Mouse (Mus musculus): Measurements from ENCODE around the gene Rnf212b. TPM values are rescaled to one million over a fixed set of nuclear protein-coding genes. Genes with fewer than 3 reads are reported as not detected.

The Rnf212b gene
- polyA plus RNA-seq, 1 experiment, result not detected

- H3K4me2 ChIP-seq (ENCODE audit: low read depth), result no peak overlapping the region
- TF ChIP-seq POLR2AphosphoS2 (IDR thresholded peaks at IDR 0.05; ENCODE audit: insufficient read length, low read depth) (no peak), USF1 (IDR thresholded peaks at IDR 0.05; ENCODE audit: low read depth) (no peak), TCF3 (IDR thresholded peaks at IDR 0.05; ENCODE audit: insufficient read length, low read depth) (no peak), TCF12 (IDR thresholded peaks at IDR 0.05; ENCODE audit: insufficient read depth, poor library complexity, severe bottlenecking) (no peak), REST (IDR thresholded peaks at IDR 0.05; ENCODE audit: insufficient read depth, insufficient read length) (no peak), E2F4 (IDR thresholded peaks at IDR 0.05; ENCODE audit: insufficient read depth) (no peak), MYOG (IDR thresholded peaks at IDR 0.05; ENCODE audit: control insufficient read depth in 1 of 3, insufficient read depth in 1 of 3, insufficient read length in 2 of 3, low read depth in 2 of 3) (no peak), SRF (IDR thresholded peaks at IDR 0.05; ENCODE audit: control insufficient read depth, insufficient read length, low read depth) (no peak), MYOD1 (IDR thresholded peaks at IDR 0.05; ENCODE audit: control insufficient read depth in 1 of 3, insufficient read length in 2 of 3, low read depth in 2 of 3) (no peak), POLR2A (IDR thresholded peaks at IDR 0.05; ENCODE audit: insufficient read length, low read depth) (no peak), CEBPB (IDR thresholded peaks at IDR 0.05; ENCODE audit: insufficient read depth, poor library complexity, severe bottlenecking) (no peak), MAX (IDR thresholded peaks at IDR 0.05; ENCODE audit: low read depth) (no peak)
- H3ac ChIP-seq (ENCODE audit: control insufficient read depth, insufficient read length), result no peak overlapping the region
- no peak overlapping the region for H3K4me3 ChIP-seq
- H3K27me3 ChIP-seq (ENCODE audit: control insufficient read depth, insufficient read depth, insufficient read length), result no peaks in the 10 kb centered on the region
- peaks cover 27% of the 10 kb centered on the region for H3K36me3 ChIP-seq (ENCODE audit: control insufficient read depth, insufficient read depth)
- H3K79me2 ChIP-seq (ENCODE audit: control insufficient read depth, insufficient read depth), result peaks cover 26% of the 10 kb centered on the region
Observed at GRCm38 (mm10) chr14:54897445-54897844, 83.5 kb downstream of the Rnf212b start.

GRCm38 (mm10) chr14:54900383-54900782 lies 86.4 kb downstream of the Rnf212b start:
- H3K27me3 ChIP-seq (ENCODE audit: control insufficient read depth, insufficient read depth, insufficient read length), result no peaks in the 10 kb centered on the region
- TF ChIP-seq E2F4 (IDR thresholded peaks at IDR 0.05; ENCODE audit: insufficient read depth) (no peak), POLR2AphosphoS2 (IDR thresholded peaks at IDR 0.05; ENCODE audit: insufficient read length, low read depth) (no peak), SRF (IDR thresholded peaks at IDR 0.05; ENCODE audit: control insufficient read depth, insufficient read length, low read depth) (no peak), CEBPB (IDR thresholded peaks at IDR 0.05; ENCODE audit: insufficient read depth, poor library complexity, severe bottlenecking) (peak; percentile 36; the same call in 1 of the 2 replicates), POLR2A (IDR thresholded peaks at IDR 0.05; ENCODE audit: insufficient read length, low read depth) (no peak), USF1 (IDR thresholded peaks at IDR 0.05; ENCODE audit: low read depth) (no peak), TCF3 (IDR thresholded peaks at IDR 0.05; ENCODE audit: insufficient read length, low read depth) (no peak), REST (IDR thresholded peaks at IDR 0.05; ENCODE audit: insufficient read depth, insufficient read length) (no peak), MYOD1 (IDR thresholded peaks at IDR 0.05; ENCODE audit: control insufficient read depth in 1 of 3, insufficient read length in 2 of 3, low read depth in 2 of 3) (no peak)
- H3K36me3 ChIP-seq (ENCODE audit: control insufficient read depth, insufficient read depth), result peaks cover 27% of the 10 kb centered on the region
- no peak overlapping the region for H3ac ChIP-seq (ENCODE audit: control insufficient read depth, insufficient read length)
- H3K79me2 ChIP-seq (ENCODE audit: control insufficient read depth, insufficient read depth), result peaks cover 14% of the 10 kb centered on the region
- no peak overlapping the region for H3K4me3 ChIP-seq
- no peak overlapping the region for H3K4me2 ChIP-seq (ENCODE audit: low read depth)

DNA sequence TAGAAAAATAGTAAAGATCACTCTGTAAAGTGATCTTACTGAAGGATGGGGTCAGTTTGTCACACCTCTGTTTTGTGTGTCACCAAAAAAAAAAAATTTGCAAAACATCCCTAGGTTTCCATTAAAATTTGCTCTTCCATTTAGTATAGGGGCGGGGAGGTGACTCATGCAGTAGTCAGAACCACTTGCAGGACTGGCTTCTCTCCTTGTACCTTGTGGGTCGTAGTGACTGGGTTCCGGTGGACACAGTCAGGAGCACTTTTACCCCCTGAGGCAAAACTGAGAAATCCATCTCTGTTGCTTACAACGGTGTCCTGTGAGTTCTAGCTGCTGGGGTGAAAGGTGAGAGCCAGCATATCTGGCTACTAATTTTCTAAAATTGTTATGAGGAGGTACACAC lies 89.7 kb downstream of the Rnf212b start:
- TF ChIP-seq MAX (IDR thresholded peaks at IDR 0.05; ENCODE audit: low read depth) (no peak), MYOD1 (IDR thresholded peaks at IDR 0.05; ENCODE audit: control insufficient read depth in 1 of 3, insufficient read length in 2 of 3, low read depth in 2 of 3) (no peak), SRF (IDR thresholded peaks at IDR 0.05; ENCODE audit: control insufficient read depth, insufficient read length, low read depth) (no peak), CEBPB (IDR thresholded peaks at IDR 0.05; ENCODE audit: insufficient read depth, poor library complexity, severe bottlenecking) (no peak), TCF3 (IDR thresholded peaks at IDR 0.05; ENCODE audit: insufficient read length, low read depth) (no peak), TCF12 (IDR thresholded peaks at IDR 0.05; ENCODE audit: insufficient read depth, poor library complexity, severe bottlenecking) (no peak), MYOG (IDR thresholded peaks at IDR 0.05; ENCODE audit: control insufficient read depth in 1 of 3, insufficient read depth in 1 of 3, insufficient read length in 2 of 3, low read depth in 2 of 3) (no peak), REST (IDR thresholded peaks at IDR 0.05; ENCODE audit: insufficient read depth, insufficient read length) (no peak), E2F4 (IDR thresholded peaks at IDR 0.05; ENCODE audit: insufficient read depth) (no peak), USF1 (IDR thresholded peaks at IDR 0.05; ENCODE audit: low read depth) (no peak), POLR2A (IDR thresholded peaks at IDR 0.05; ENCODE audit: insufficient read length, low read depth) (no peak), POLR2AphosphoS2 (IDR thresholded peaks at IDR 0.05; ENCODE audit: insufficient read length, low read depth) (no peak)
- no peaks in the 10 kb centered on the region for H3K79me2 ChIP-seq (ENCODE audit: control insufficient read depth, insufficient read depth)
- no peaks in the 10 kb centered on the region for H3K27me3 ChIP-seq (ENCODE audit: control insufficient read depth, insufficient read depth, insufficient read length)
- H3K36me3 ChIP-seq (ENCODE audit: control insufficient read depth, insufficient read depth), result peaks cover 10% of the 10 kb centered on the region
- no peak overlapping the region for H3K4me2 ChIP-seq (ENCODE audit: low read depth)
- H3K4me3 ChIP-seq, result no peak overlapping the region
- no peak overlapping the region for H3ac ChIP-seq (ENCODE audit: control insufficient read depth, insufficient read length)

Other genes with a start within 250 kb of the Rnf212b start
- gene Ajuba, start 236.6 kb upstream of the Rnf212b start, polyA plus RNA-seq (2012; fragmentation: generic; extraction: Trizol), result 30.8 TPM
- 7.3 TPM for gene 4931414P19Rik, start 208.1 kb upstream of the Rnf212b start, polyA plus RNA-seq (2012; fragmentation: generic; extraction: Trizol)
- gene Psmb5, start 196.1 kb upstream of the Rnf212b start, polyA plus RNA-seq (2012; fragmentation: generic; extraction: Trizol), result 416 TPM
- gene Psmb11, start 192.7 kb upstream of the Rnf212b start, polyA plus RNA-seq (2012; fragmentation: generic; extraction: Trizol), result not detected
- gene Gm17606, start 173.2 kb upstream of the Rnf212b start, polyA plus RNA-seq (2012; fragmentation: generic; extraction: Trizol), result not detected
- 4.3 TPM for gene Cdh24, start 172.8 kb upstream of the Rnf212b start, polyA plus RNA-seq (2012; fragmentation: generic; extraction: Trizol)
- gene 1700123O20Rik, start 127.9 kb upstream of the Rnf212b start, polyA plus RNA-seq (2012; fragmentation: generic; extraction: Trizol), result 36.3 TPM
- 77.3 TPM for gene Acin1, start 127.2 kb upstream of the Rnf212b start, polyA plus RNA-seq (2012; fragmentation: generic; extraction: Trizol)
- 0.04 TPM for gene Gm29776, start 115.3 kb upstream of the Rnf212b start, polyA plus RNA-seq (2012; fragmentation: generic; extraction: Trizol)
- not detected for gene Cebpe, start 102.0 kb upstream of the Rnf212b start, polyA plus RNA-seq (2012; fragmentation: generic; extraction: Trizol)
- gene Slc7a8, start 32.2 kb upstream of the Rnf212b start, polyA plus RNA-seq (2012; fragmentation: generic; extraction: Trizol), result not detected
- 2.5 TPM for gene Homez, start 56.8 kb downstream of the Rnf212b start, polyA plus RNA-seq (2012; fragmentation: generic; extraction: Trizol)
- gene Ppp1r3e, start 63.4 kb downstream of the Rnf212b start, polyA plus RNA-seq (2012; fragmentation: generic; extraction: Trizol), result 0.71 TPM
- 20.5 TPM for gene Bcl2l2, start 69.2 kb downstream of the Rnf212b start, polyA plus RNA-seq (2012; fragmentation: generic; extraction: Trizol)
- gene Gm20521, start 69.3 kb downstream of the Rnf212b start, polyA plus RNA-seq (2012; fragmentation: generic; extraction: Trizol), result 0.47 TPM
- gene Pabpn1, start 78.4 kb downstream of the Rnf212b start, polyA plus RNA-seq (2012; fragmentation: generic; extraction: Trizol), result 70.6 TPM
- 0.92 TPM for gene Slc22a17, start 99.0 kb downstream of the Rnf212b start, polyA plus RNA-seq (2012; fragmentation: generic; extraction: Trizol)
- 0.95 TPM for gene Efs, start 112.0 kb downstream of the Rnf212b start, polyA plus RNA-seq (2012; fragmentation: generic; extraction: Trizol)
- 0.05 TPM for gene Il25, start 118.6 kb downstream of the Rnf212b start, polyA plus RNA-seq (2012; fragmentation: generic; extraction: Trizol)
- gene Cmtm5, start 122.1 kb downstream of the Rnf212b start, polyA plus RNA-seq (2012; fragmentation: generic; extraction: Trizol), result not detected
- gene Myh6, start 152.8 kb downstream of the Rnf212b start, polyA plus RNA-seq (2012; fragmentation: generic; extraction: Trizol), result 15.0 TPM
- gene Gm17428, start 162.8 kb downstream of the Rnf212b start, polyA plus RNA-seq (2012; fragmentation: generic; extraction: Trizol), result not detected
- 56.5 TPM for gene Myh7, start 180.5 kb downstream of the Rnf212b start, polyA plus RNA-seq (2012; fragmentation: generic; extraction: Trizol)
- 39.4 TPM for gene Ngdn, start 201.3 kb downstream of the Rnf212b start, polyA plus RNA-seq (2012; fragmentation: generic; extraction: Trizol)